Comparison of ENCODE assay signal across 8 mouse cellular contexts in genomic region chr3:116614295-116614892, GRCm38 (mm10). TPM values are rescaled to one million over a fixed set of nuclear protein-coding genes. Genes with fewer than 3 reads are reported as not detected.
DNase-seq lines count a peak whose midpoint lies in the region; ATAC-seq and TF ChIP-seq lines count a peak whose summit lies in the region.
"Had no signal": no experiment of that assay in that cellular context is flagged by ENCODE, and none has a peak within 500 bp of the region (broad histone marks: within the 10 kb centered on the region; RNA-seq: fewer than 3 reads in every experiment).

Trmt13 (minus strand) TSS chr3:116614587.

- H3K9ac ChIP-seq in embryonic facial prominence, embryonic 15.5 days, result no peak within 1 kb of the TSS
- no peak within 1 kb of the TSS for H3K9ac ChIP-seq in liver, embryonic 16.5 days (ENCODE audit: low read depth, low read length)

- peak; percentile 17 to 23 for DNase-seq in urinary bladder, postnatal 36 days (ENCODE audit: low spot score in 2 of 2)
- DNase-seq in urinary bladder, postnatal 10 days (ENCODE audit: low spot score), result no peak
- peak; percentile 54 for DNase-seq in layer of hippocampus, adult 11-12 months (ENCODE audit: low spot score)
- DNase-seq in embryo, embryonic 9.5 days (ENCODE audit: extremely low spot score), result no peak

- no peak within 1 kb of the TSS for H3K4me3 ChIP-seq in embryonic facial prominence, embryonic 15.5 days (replicated peaks)
- H3K4me3 ChIP-seq in liver, embryonic 16.5 days (ENCODE audit: low read depth, low read length), result no peak within 1 kb of the TSS
- no peak within 1 kb of the TSS for H3K4me3 ChIP-seq in olfactory bulb, adult 2 months (ENCODE audit: insufficient read depth, low read depth, low read length)
- H3K4me3 ChIP-seq: heart, adult 2 months had no signal

- ATAC-seq in embryonic facial prominence, embryonic 15.5 days (ENCODE audit: insufficient number of reproducible peaks, low FRiP score, low TSS enrichment, low read depth), result peak; percentile 63; the same call in 1 of the 2 replicates
- peak; percentile 84 for ATAC-seq in liver, embryonic 16.5 days (ENCODE audit: low read depth)

- no peak for TF ChIP-seq CTCF in olfactory bulb, adult 2 months (IDR thresholded peaks at IDR 0.05; ENCODE audit: insufficient read depth, low read depth, low read length)

- WGBS in embryonic facial prominence, embryonic 15.5 days, result 76% methylated on average over 10 of the region's 10 CpGs
- 71% methylated on average over 10 of the region's 10 CpGs for WGBS in liver, embryonic 16.5 days (ENCODE audit: insufficient replicate concordance)
- WGBS in olfactory bulb, adult 2 months, result 46% methylated on average over 10 of the region's 10 CpGs

- H3K27me3 ChIP-seq in embryonic facial prominence, embryonic 15.5 days, result no peaks in the 10 kb centered on the region
- no peaks in the 10 kb centered on the region for H3K27me3 ChIP-seq in liver, embryonic 16.5 days (ENCODE audit: control insufficient read depth, insufficient read depth, low read depth, low read length)

- TF ChIP-seq POLR2A in olfactory bulb, adult 2 months (IDR thresholded peaks at IDR 0.05; ENCODE audit: insufficient read depth, low read depth, low read length), result no peak

- H3K4me2 ChIP-seq in embryonic facial prominence, embryonic 15.5 days (replicated peaks), result no peak within 1 kb of the TSS
- no peak within 1 kb of the TSS for H3K4me2 ChIP-seq in liver, embryonic 16.5 days (ENCODE audit: low read depth, low read length)

- H3K36me3 ChIP-seq in embryonic facial prominence, embryonic 15.5 days, result peaks cover 50% of the 10 kb centered on the region
- H3K36me3 ChIP-seq in liver, embryonic 16.5 days (ENCODE audit: control insufficient read depth, insufficient read depth), result peaks cover 40% of the 10 kb centered on the region

- no peaks in the 10 kb centered on the region for H3K4me1 ChIP-seq in embryonic facial prominence, embryonic 15.5 days
- H3K4me1 ChIP-seq in liver, embryonic 16.5 days (ENCODE audit: control insufficient read depth, low read depth, low read length), result peaks cover 4% of the 10 kb centered on the region
- peaks cover 5% of the 10 kb centered on the region for H3K4me1 ChIP-seq in olfactory bulb, adult 2 months (ENCODE audit: control insufficient read depth, insufficient read depth, low read length)

- no peaks in the 10 kb centered on the region for H3K9me3 ChIP-seq in embryonic facial prominence, embryonic 15.5 days (replicated peaks)
- H3K9me3 ChIP-seq in liver, embryonic 16.5 days (replicated peaks; ENCODE audit: control insufficient read depth, low read length), result no peaks in the 10 kb centered on the region

- H3K27ac ChIP-seq in embryonic facial prominence, embryonic 15.5 days (replicated peaks), result no peak within 1 kb of the TSS; the same call in 1 of the 2 replicates
- peak within 1 kb of the TSS; percentile 49; the same call in 1 of the 2 replicates for H3K27ac ChIP-seq in liver, embryonic 16.5 days (ENCODE audit: low read length)
- no peak within 1 kb of the TSS for H3K27ac ChIP-seq in olfactory bulb, adult 2 months (ENCODE audit: insufficient read depth, low read depth, low read length)
- H3K27ac ChIP-seq: heart, adult 2 months had no signal

RNA-seq across cellular contexts. Expression of gene Trmt13, which starts in this region (rescaled TPM):
- polyA plus RNA-seq in embryonic facial prominence, embryonic 15.5 days (2015; fragmentation: Nextera tagmentation; extraction: Ambion mirVana), result 29.5 and 31.1 TPM in 2 replicates
- 7.0 and 7.3 TPM in 2 replicates for polyA plus RNA-seq in liver, embryonic 16.5 days (2015; fragmentation: Nextera tagmentation; extraction: Ambion mirVana)
- polyA plus RNA-seq in olfactory bulb, adult 2 months (2012; ENCODE audit: insufficient read depth, insufficient read length, low replicate concordance, missing spikeins), result not detected in 2 replicates

Comparison
In these comparisons a context has a peak if more than half of its experiments do, and no peak if none do; other contexts are left out.
1. DNase-seq: peak in urinary bladder, postnatal 36 days (2 of 2) and layer of hippocampus, adult 11-12 months (single experiment); none in urinary bladder, postnatal 10 days (single experiment) and embryo, embryonic 9.5 days (single experiment).